Mouse (Mus musculus) hindbrain, embryonic 13.5 days (tissue): ENCODE measurements at regions not wholly inside any gene's neighbourhood (a gene's known extent, or its start where the extent isn't known, plus 50 kb on each side); places are given as distances from the start of the nearest gene placed in this dataset.
A peak's percentile ranks its signal among the peaks of the same experiment; 100 is the strongest.

Experiments used
- ATAC-seq: fragments of 200-750 bp; cut with Nextera tagmentation; 2 replicates; pipeline ENCODE4 v1.8.0; 2017; ENCODE audit warnings: moderate TSS enrichment; ENCODE audit not compliant: low FRiP score
- H3K27ac ChIP-seq: fragments of 300-500 bp; sonication (generic); 2 replicates; pipeline ENCODE4 v1.5.1; 2015; ENCODE audit warnings: inconsistent platforms, mild to moderate bottlenecking, moderate library complexity
- H3K27me3 ChIP-seq: fragments of 300-500 bp; sonication (generic); 2 replicates; pipeline ENCODE4 v1.6.1; 2015; ENCODE audit warnings: mild to moderate bottlenecking, inconsistent platforms
- H3K36me3 ChIP-seq: fragments of 300-500 bp; sonication (generic); 2 replicates; pipeline ENCODE4 v1.6.1; 2015; ENCODE audit warnings: mild to moderate bottlenecking, inconsistent platforms
- H3K4me1 ChIP-seq: fragments of 300-500 bp; sonication (generic); replicated peaks from 2 replicates; pipeline ENCODE4 v1.6.1; 2015; ENCODE audit warnings: inconsistent platforms
- H3K4me2 ChIP-seq: fragments of 300-500 bp; sonication (generic); 2 replicates; pipeline ENCODE4 v1.6.1; 2015; ENCODE audit warnings: inconsistent platforms, mild to moderate bottlenecking, moderate library complexity
- H3K4me3 ChIP-seq: fragments of 300-500 bp; sonication (generic); 2 replicates; pipeline ENCODE4 v1.5.1; 2015; ENCODE audit warnings: mild to moderate bottlenecking, inconsistent platforms
- H3K9ac ChIP-seq: fragments of 300-500 bp; sonication (generic); 2 replicates; pipeline ENCODE4 v1.6.1; 2015; ENCODE audit warnings: mild to moderate bottlenecking, inconsistent platforms
- H3K9me3 ChIP-seq: fragments of 300-500 bp; sonication (generic); 2 replicates; pipeline ENCODE4 v1.6.1; 2016; ENCODE audit warnings: inconsistent platforms
- WGBS: fragments of 180-500 bp; shearing (Covaris S2); methylation state at CpG from one replicate; pipeline ENCODE4 v1.1.7; 2015; 5-methylcytosine and 5-hydroxymethylcytosine counted together

GRCm38 (mm10) chr16:93456706-93457425, 147.0 kb downstream of the Setd4 start:
- Histone ChIP-seq H3K9ac (no peak overlapping the region), H3K4me3 (no peak overlapping the region), H3K27me3 (peaks cover 14% of the 10 kb centered on the region; the same call in 1 of the 2 replicates), H3K36me3 (no peaks in the 10 kb centered on the region), H3K4me2 (no peak overlapping the region), H3K27ac (no peak overlapping the region), H3K4me1 (peaks cover 19% of the 10 kb centered on the region), H3K9me3 (no peaks in the 10 kb centered on the region)
- WGBS, result 85% methylated on average over 17 of the region's 17 CpGs
- no peak for ATAC-seq

DNA sequence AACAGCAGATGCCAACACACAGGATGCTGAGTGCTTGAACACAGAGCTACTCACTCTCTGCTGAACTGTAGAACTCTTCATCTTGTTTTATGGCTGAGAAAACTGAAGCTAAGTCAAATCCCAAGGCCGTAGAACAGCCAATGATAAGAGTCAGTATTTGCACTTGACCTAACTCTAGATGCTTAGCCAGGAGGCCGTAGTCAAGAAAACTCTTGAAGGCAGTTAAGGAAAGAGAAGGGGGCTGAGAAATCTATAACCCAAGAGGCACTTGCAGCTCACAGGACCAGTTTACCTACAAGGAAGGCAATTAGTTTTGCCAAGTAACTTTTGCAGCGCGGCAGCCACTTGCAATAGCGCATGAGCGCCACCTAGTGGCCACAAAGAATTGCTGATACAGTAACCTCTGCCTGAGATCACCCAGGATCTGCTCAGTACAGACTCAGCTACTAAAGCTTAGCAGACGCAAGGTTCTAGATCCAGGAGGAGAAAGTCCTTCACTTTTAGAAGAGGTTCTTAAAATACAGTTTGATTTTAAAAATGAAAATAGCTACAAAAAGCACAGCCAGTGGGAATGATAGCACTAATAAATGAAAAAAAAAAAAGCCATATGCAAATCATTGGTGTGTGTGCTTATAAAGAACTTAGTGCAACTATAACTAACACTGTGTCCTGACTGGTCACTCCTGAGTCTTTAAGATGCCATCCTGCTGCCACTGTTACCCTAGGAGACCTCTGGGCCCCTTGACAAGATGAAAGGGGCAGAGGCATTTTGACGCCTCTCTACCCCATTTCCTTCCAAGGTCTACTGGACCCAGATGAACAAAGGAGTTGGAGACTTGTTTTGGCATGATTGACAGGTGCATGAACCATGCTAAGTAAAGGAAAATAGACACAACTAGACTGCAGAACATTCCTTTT, 149.5 kb downstream of the Setd4 start:
- H3K4me1 ChIP-seq, result peaks cover 13% of the 10 kb centered on the region
- no peak overlapping the region for H3K9ac ChIP-seq
- no peaks in the 10 kb centered on the region for H3K36me3 ChIP-seq
- no peak overlapping the region for H3K4me3 ChIP-seq
- no peaks in the 10 kb centered on the region for H3K9me3 ChIP-seq
- WGBS, result 29% methylated on average over 8 of the region's 8 CpGs
- H3K27ac ChIP-seq, result no peak overlapping the region
- H3K4me2 ChIP-seq, result no peak overlapping the region
- H3K27me3 ChIP-seq, result peaks cover 15% of the 10 kb centered on the region; the same call in 1 of the 2 replicates
- no peak for ATAC-seq

- Histone ChIP-seq H3K9me3 (no peaks in the 10 kb centered on the region), H3K36me3 (no peaks in the 10 kb centered on the region), H3K4me3 (no peak overlapping the region), H3K4me2 (no peak overlapping the region), H3K27ac (no peak overlapping the region), H3K27me3 (peaks cover 19% of the 10 kb centered on the region; the same call in 1 of the 2 replicates), H3K4me1 (no peaks in the 10 kb centered on the region; the same call in 1 of the 2 replicates), H3K9ac (no peak overlapping the region)
- 85% methylated on average over 9 of the region's 9 CpGs for WGBS
- no peak for ATAC-seq
Measured at GRCm38 (mm10) chr16:93453056-93453455, 150.8 kb downstream of the Setd4 start.

DNA sequence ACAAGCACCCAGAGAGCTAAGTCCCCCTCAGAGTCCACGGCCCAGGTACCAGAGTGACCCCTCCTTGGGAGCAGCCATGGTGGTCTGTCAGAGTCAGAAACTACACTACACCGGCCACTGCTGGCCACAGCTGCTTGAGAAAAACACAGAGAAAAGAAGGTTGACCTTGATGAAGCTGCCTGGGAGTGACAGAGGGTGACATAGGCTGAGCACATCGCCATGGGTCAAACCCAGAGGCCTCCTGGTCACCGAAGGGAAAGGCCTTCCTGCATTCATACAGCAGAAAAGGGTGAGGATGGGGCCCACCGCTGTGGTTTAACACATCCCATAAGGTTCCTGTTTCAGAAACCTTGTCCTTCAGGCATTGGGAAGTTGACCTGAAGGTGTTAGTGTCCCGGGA, 153.0 kb downstream of the Setd4 start:
- no peak overlapping the region for H3K27ac ChIP-seq
- H3K9ac ChIP-seq, result no peak overlapping the region
- no peaks in the 10 kb centered on the region for H3K36me3 ChIP-seq
- ATAC-seq, result no peak
- peaks cover 19% of the 10 kb centered on the region; the same call in 1 of the 2 replicates for H3K27me3 ChIP-seq
- H3K4me3 ChIP-seq, result no peak overlapping the region
- no peak overlapping the region for H3K4me2 ChIP-seq
- H3K4me1 ChIP-seq, result no peaks in the 10 kb centered on the region
- 69% methylated on average over 6 of the region's 6 CpGs for WGBS
- no peaks in the 10 kb centered on the region for H3K9me3 ChIP-seq

DNA sequence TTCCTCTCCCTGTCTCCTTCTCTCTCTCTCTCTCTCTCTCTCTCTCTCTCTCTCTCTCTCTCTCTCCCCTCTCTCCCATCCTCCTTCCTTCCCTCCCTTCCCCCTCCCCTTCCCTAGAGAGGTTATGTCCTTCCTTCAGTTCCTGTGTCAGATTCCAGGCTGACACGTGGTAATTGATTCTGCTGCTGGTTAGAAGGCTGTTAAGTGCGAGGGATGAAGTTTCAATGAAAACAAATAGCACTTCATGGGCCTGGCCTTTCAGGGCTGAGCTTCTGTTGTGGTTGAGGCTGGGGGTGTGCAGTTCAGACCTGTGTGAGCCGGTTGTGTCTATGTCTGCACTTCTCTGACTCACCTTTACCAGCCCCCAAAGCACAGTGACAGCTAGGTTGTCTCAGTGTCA, 153.9 kb downstream of the Setd4 start:
- Histone ChIP-seq H3K9ac (no peak overlapping the region), H3K27me3 (peaks cover 16% of the 10 kb centered on the region; the same call in 1 of the 2 replicates), H3K4me1 (no peaks in the 10 kb centered on the region), H3K4me3 (no peak overlapping the region), H3K4me2 (no peak overlapping the region), H3K9me3 (no peaks in the 10 kb centered on the region), H3K27ac (no peak overlapping the region), H3K36me3 (no peaks in the 10 kb centered on the region)
- WGBS, result 11% methylated on average over 3 of the region's 3 CpGs
- no peak for ATAC-seq

DNA sequence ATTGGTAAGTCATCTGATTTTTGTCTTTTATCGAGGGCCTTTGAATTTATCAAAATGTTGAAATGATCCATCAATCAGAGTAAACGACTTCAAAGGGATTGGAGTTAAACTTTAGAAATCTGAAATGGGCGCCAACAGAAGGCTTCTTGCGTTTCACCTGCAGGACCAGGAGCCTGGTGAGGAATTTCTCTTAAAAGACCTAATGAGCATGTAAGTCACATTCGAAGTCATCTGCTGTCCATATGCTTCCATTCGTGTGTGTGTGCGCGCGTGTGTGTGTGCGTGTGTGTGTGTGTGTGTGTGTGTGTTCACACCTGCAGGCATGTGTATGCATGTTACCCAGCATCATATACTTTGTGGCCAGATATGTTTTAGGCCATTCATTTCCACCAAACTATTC, 155.7 kb downstream of the Setd4 start:
- H3K4me3 ChIP-seq, result no peak overlapping the region
- no peak overlapping the region for H3K27ac ChIP-seq
- no peak overlapping the region for H3K9ac ChIP-seq
- H3K4me1 ChIP-seq, result no peaks in the 10 kb centered on the region
- no peak overlapping the region for H3K4me2 ChIP-seq
- no peak for ATAC-seq
- 87% methylated on average over 10 of the region's 10 CpGs for WGBS
- H3K9me3 ChIP-seq, result no peaks in the 10 kb centered on the region
- H3K36me3 ChIP-seq, result no peaks in the 10 kb centered on the region
- H3K27me3 ChIP-seq, result 0 out of 2 replicates have a peak, but pooled peaks cover 10% of the 10 kb centered on the region

- H3K9me3 ChIP-seq, result no peaks in the 10 kb centered on the region
- peaks cover 5% of the 10 kb centered on the region; the same call in 1 of the 2 replicates for H3K4me1 ChIP-seq
- WGBS, result 94% methylated on average over 5 of the region's 5 CpGs
- no peak overlapping the region for H3K9ac ChIP-seq
- H3K4me3 ChIP-seq, result no peak overlapping the region
- ATAC-seq, result no peak
- 0 out of 2 replicates have a peak, but pooled peaks cover 4% of the 10 kb centered on the region for H3K27me3 ChIP-seq
- no peaks in the 10 kb centered on the region for H3K36me3 ChIP-seq
- H3K4me2 ChIP-seq, result no peak overlapping the region
- no peak overlapping the region for H3K27ac ChIP-seq
Measured at GRCm38 (mm10) chr16:93446970-93447369, 156.9 kb downstream of the Setd4 start.

GRCm38 (mm10) chr16:93446206-93446605, 157.7 kb downstream of the Setd4 start:
- peaks cover 5% of the 10 kb centered on the region; the same call in 1 of the 2 replicates for H3K4me1 ChIP-seq
- no peak overlapping the region for H3K4me3 ChIP-seq
- no peak overlapping the region for H3K27ac ChIP-seq
- H3K4me2 ChIP-seq, result no peak overlapping the region
- WGBS, result 85% methylated on average over 13 of the region's 13 CpGs
- H3K36me3 ChIP-seq, result no peaks in the 10 kb centered on the region
- H3K9me3 ChIP-seq, result no peaks in the 10 kb centered on the region
- no peak overlapping the region for H3K9ac ChIP-seq
- 0 out of 2 replicates have a peak, but pooled peaks cover 4% of the 10 kb centered on the region for H3K27me3 ChIP-seq
- ATAC-seq, result no peak

DNA sequence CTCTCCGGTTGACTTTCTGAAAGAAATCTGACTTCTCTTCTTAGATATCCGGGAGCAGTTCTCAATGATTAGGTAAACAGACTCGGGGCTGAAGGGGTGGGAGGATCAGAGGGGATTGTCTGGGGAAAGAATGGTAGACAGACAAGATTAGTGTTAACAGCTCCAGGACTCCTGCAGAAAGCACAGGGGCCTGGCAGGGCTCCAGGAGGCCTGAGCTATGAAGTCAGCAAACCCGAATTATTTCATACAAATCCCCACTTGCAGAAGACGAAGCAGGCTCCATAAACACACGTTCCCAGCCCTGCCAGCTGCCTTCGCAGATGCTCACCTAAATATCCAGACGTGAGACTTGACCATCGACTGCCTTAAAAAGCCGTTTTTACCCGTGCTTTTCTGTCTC, 161.0 kb downstream of the Setd4 start:
- Histone ChIP-seq H3K9me3 (no peaks in the 10 kb centered on the region), H3K27ac (no peak overlapping the region), H3K36me3 (no peaks in the 10 kb centered on the region), H3K4me1 (peaks cover 12% of the 10 kb centered on the region), H3K4me2 (no peak overlapping the region), H3K4me3 (no peak overlapping the region), H3K9ac (no peak overlapping the region), H3K27me3 (no peaks in the 10 kb centered on the region; the same call in 1 of the 2 replicates)
- ATAC-seq, result no peak
- 38% methylated on average over 11 of the region's 11 CpGs for WGBS

DNA sequence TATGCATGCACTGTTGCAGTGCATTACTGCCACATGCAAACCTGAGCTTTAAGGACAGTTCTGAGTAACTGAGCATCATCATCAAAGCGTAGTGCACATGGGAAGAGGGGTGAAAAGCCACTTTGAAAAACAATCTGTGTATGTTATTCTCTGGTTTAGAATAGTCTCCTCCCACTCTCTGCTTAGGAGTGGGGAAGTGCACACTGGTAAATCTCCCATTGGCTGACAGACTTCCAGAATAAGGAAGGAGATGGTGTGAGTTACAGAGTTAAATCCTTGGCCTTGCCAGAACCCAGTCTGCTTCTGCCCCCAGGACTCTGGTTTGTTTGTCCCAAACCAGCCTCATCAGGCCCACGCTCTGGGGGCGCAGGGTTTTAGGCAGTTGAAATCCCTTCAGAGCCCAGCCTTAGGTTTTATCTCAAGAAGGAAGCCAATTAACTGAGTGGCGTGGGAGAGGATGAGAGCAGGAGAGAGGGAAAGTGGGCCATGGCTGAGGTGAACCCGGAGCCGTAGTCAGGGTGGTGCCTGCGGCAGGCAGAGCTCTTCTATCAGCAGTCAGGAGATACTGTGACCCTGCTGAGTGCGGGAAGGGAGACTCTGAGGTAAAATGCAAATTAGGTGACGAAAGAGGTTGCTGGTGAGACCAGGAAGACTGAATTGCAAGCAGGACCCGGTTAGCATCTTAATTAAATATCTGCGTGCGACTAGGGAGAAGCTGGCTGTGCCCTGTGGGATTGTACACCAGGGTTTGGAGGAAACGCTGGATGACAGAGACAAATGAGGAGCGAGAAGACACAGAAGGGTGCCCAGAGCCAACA, 166.0 kb downstream of the Setd4 start:
- H3K27ac ChIP-seq, result no peak overlapping the region
- 22% methylated on average over 14 of the region's 14 CpGs for whole genome bisulfite sequencing
- H3K4me2 ChIP-seq, result peak overlapping the region; percentile 34

GRCm38 (mm10) chr16:93436732-93437131, 167.1 kb downstream of the Setd4 start:
- WGBS, result 73% methylated on average over 3 of the region's 3 CpGs
- H3K27ac ChIP-seq, result no peak overlapping the region
- H3K4me1 ChIP-seq, result peaks cover 10% of the 10 kb centered on the region
- H3K4me3 ChIP-seq, result no peak overlapping the region
- H3K27me3 ChIP-seq, result peaks cover 11% of the 10 kb centered on the region
- ATAC-seq, result no peak
- no peak overlapping the region for H3K4me2 ChIP-seq
- H3K9ac ChIP-seq, result no peak overlapping the region
- no peaks in the 10 kb centered on the region for H3K36me3 ChIP-seq
- no peaks in the 10 kb centered on the region for H3K9me3 ChIP-seq

More for the DNA sequence above, 166.0 kb downstream of the Setd4 start:
- Histone ChIP-seq H3K36me3 (no peaks in the 10 kb centered on the region), H3K9me3 (no peaks in the 10 kb centered on the region), H3K4me1 (peaks cover 14% of the 10 kb centered on the region), H3K27me3 (peaks cover 11% of the 10 kb centered on the region), H3K4me3 (no peak overlapping the region), H3K9ac (0 out of 2 replicates have a peak overlapping the region, but pooled peaks have one; percentile 6)
- no peak for ATAC-seq

DNA sequence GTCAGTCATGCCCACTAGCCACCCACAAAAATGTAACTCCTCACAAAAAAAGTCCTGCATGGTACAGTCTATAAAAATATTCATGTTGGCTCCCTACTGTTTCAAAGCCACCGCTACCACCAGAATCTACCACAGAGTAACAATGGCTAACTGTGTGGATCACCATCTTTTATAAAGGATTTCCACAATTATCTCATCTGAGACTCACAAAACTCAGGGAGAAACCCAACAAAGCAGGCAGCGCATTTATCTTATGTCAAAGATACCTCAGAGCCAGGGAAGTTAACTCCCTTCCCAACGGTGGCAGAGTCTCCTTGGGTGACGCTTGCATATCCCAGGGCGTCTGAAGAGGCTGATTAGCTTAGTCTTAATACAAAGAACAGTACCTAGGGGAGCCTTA, 172.5 kb downstream of the Setd4 start:
- H3K4me2 ChIP-seq, result no peak overlapping the region
- WGBS, result 88% methylated on average over 5 of the region's 5 CpGs
- no peaks in the 10 kb centered on the region for H3K36me3 ChIP-seq
- no peak overlapping the region for H3K9ac ChIP-seq
- no peaks in the 10 kb centered on the region for H3K9me3 ChIP-seq
- H3K4me1 ChIP-seq, result no peaks in the 10 kb centered on the region
- no peak for ATAC-seq
- no peak overlapping the region for H3K27ac ChIP-seq
- H3K4me3 ChIP-seq, result no peak overlapping the region
- H3K27me3 ChIP-seq, result peaks cover 5% of the 10 kb centered on the region; the same call in 1 of the 2 replicates
